Mouse (Mus musculus) small intestine, adult 2 months (tissue): ENCODE data around the gene Mx1.

Experiments
- CTCF ChIP-seq: fragments of 200-500 bp; IDR thresholded peaks from 2 replicates; pipeline ENCODE4 v1.5.1; 2012; ENCODE audit warnings: low read depth, mild to moderate bottlenecking, control low read depth, inconsistent platforms, low read length, moderate library complexity, mixed read lengths; ENCODE audit not compliant: insufficient replicate concordance, insufficient read length; ENCODE audit errors: extremely low read depth
- POLR2A ChIP-seq: fragments of 200-500 bp; IDR thresholded peaks from 2 replicates; pipeline ENCODE4 v1.6.1; 2012; ENCODE audit warnings: low read depth, mild to moderate bottlenecking, control low read depth, inconsistent platforms, low read length, moderate library complexity

DNA sequence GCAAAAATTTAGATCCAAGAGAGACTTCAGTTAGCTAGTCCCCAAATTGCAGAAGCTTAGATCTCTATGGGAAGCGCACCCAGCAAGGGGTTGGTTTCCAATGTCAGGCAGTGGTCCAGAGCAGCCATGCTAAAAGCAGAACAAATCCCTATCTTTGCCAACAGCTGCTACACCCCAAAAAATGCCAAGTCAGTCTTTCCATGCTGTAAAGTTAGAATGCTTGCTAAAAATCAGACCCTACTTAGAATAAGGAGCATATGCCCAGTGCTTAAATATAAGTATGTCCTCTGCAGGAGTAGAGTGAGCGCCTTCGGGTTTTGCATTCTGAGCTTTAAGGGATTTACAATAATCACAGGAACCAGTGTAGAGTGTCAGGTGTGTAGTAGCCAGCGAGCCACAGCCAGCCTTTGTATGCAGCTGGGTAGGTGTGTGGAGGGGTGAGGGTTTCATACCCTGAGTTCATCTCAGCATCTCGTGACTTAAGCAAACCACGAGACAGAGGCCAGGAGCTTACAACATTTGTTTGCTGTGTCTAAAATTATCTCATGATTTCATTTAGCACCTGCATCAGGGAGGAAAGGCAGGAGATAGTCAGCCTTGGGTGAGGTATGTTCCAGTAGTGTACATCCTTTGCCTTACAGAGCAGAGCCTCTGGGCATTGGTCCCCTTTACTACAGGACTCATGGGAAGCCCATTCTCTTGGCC lies 43.8 kb downstream of the Mx1 start:
- TF ChIP-seq POLR2A (no peak), CTCF (no peak)
